Mouse (Mus musculus): ENCODE results near the gene Gsta4. TPM values are rescaled to one million over a fixed set of nuclear protein-coding genes. Genes with fewer than 3 reads are reported as not detected.
"Not testable (repeated sequence)": the region's sequence is repeated elsewhere in the genome, so short reads cannot be mapped to it uniquely, and the experiment has no call there.

Gene Gsta4
- 102 TPM for polyA plus RNA-seq (2012; fragmentation: generic; extraction: Trizol)
- long read RNA-seq, experiment 1, transcript Gsta4-201 (7 exons, 977 nt) = major isoform, 57 of 197 reads
- long read RNA-seq, experiment 1, partial matches to known transcripts = 137 of 197 reads
- long read RNA-seq, experiment 1, other reads (novel, unspliced or antisense) = 3 of 197 reads
- long read RNA-seq, experiment 2, transcript Gsta4-201 (7 exons, 977 nt) = major isoform, 12 of 60 reads
- long read RNA-seq, experiment 2, partial matches to known transcripts = 47 of 60 reads
- long read RNA-seq, experiment 2, other reads (novel, unspliced or antisense) = 1 of 60 reads

- H3K79me2 ChIP-seq (ENCODE audit: control insufficient read depth, insufficient read depth); H3K79me3 ChIP-seq (ENCODE audit: low read depth); H3K27me3 ChIP-seq (ENCODE audit: control insufficient read depth, insufficient read depth, insufficient read length); H3K4me3 ChIP-seq (ENCODE audit: insufficient read depth, poor library complexity, severe bottlenecking); H3K36me3 ChIP-seq (ENCODE audit: control insufficient read depth, insufficient read depth); H3ac ChIP-seq (ENCODE audit: control insufficient read depth, insufficient read length, low read depth): not testable (repeated sequence)
These were observed at the start of gene Gsta4 for GRCm38 (mm10) chr9:78182474-78182873. Gsta4 (plus strand) TSS chr9:78182774.

- no peak overlapping the region for H3ac ChIP-seq (ENCODE audit: control insufficient read depth, insufficient read length, low read depth)
- no peaks in the 10 kb centered on the region for H3K79me2 ChIP-seq (ENCODE audit: control insufficient read depth, insufficient read depth)
- no peak overlapping the region for H3K4me3 ChIP-seq (ENCODE audit: insufficient read depth, poor library complexity, severe bottlenecking)
- no peaks in the 10 kb centered on the region for H3K79me3 ChIP-seq (ENCODE audit: low read depth)
- no peaks in the 10 kb centered on the region for H3K27me3 ChIP-seq (ENCODE audit: control insufficient read depth, insufficient read depth, insufficient read length)
- H3K36me3 ChIP-seq (ENCODE audit: control insufficient read depth, insufficient read depth) = no peaks in the 10 kb centered on the region
- TF ChIP-seq MYOD1 (IDR thresholded peaks at IDR 0.05; ENCODE audit: control insufficient read depth, insufficient read length, low read depth) (no peak), CTCF (IDR thresholded peaks at IDR 0.05; ENCODE audit: control insufficient read depth, insufficient read depth, insufficient read length) (no peak), USF1 (IDR thresholded peaks at IDR 0.05; ENCODE audit: low read depth) (no peak)
These were observed 46.9 kb upstream of the Gsta4 start for GRCm38 (mm10) chr9:78135658-78136057.

GRCm38 (mm10) chr9:78138044-78138676, 44.4 kb upstream of the Gsta4 start:
- Histone ChIP-seq H3K4me3 (ENCODE audit: insufficient read depth, poor library complexity, severe bottlenecking) (no peak overlapping the region), H3K36me3 (ENCODE audit: control insufficient read depth, insufficient read depth) (peaks cover 7% of the 10 kb centered on the region), H3ac (ENCODE audit: control insufficient read depth, insufficient read length, low read depth) (no peak overlapping the region), H3K79me2 (ENCODE audit: control insufficient read depth, insufficient read depth) (no peaks in the 10 kb centered on the region), H3K79me3 (ENCODE audit: low read depth) (no peaks in the 10 kb centered on the region), H3K27me3 (ENCODE audit: control insufficient read depth, insufficient read depth, insufficient read length) (no peaks in the 10 kb centered on the region)
- no peak for TF ChIP-seq MYOD1 (IDR thresholded peaks at IDR 0.05; ENCODE audit: control insufficient read depth, insufficient read length, low read depth)
- TF ChIP-seq USF1 (IDR thresholded peaks at IDR 0.05; ENCODE audit: low read depth) = no peak
- TF ChIP-seq CTCF (IDR thresholded peaks at IDR 0.05; ENCODE audit: control insufficient read depth, insufficient read depth, insufficient read length) = no peak
- TF ChIP-seq FOSL1 (IDR thresholded peaks at IDR 0.05; ENCODE audit: insufficient read depth, low read length, poor library complexity, severe bottlenecking) = no peak
- no peak for TF ChIP-seq MAX (IDR thresholded peaks at IDR 0.05)
- TF ChIP-seq CEBPB (IDR thresholded peaks at IDR 0.05; ENCODE audit: low read depth) = no peak
- no peak for TF ChIP-seq MYOG (IDR thresholded peaks at IDR 0.05; ENCODE audit: control insufficient read depth, extremely low read depth, insufficient read length)

GRCm38 (mm10) chr9:78139463-78139862, 43.1 kb upstream of the Gsta4 start:
- Histone ChIP-seq H3K36me3 (ENCODE audit: control insufficient read depth, insufficient read depth) (peaks cover 7% of the 10 kb centered on the region), H3ac (ENCODE audit: control insufficient read depth, insufficient read length, low read depth) (no peak overlapping the region)

GRCm38 (mm10) chr9:78146099-78146498, 36.5 kb upstream of the Gsta4 start:
- Histone ChIP-seq H3K79me2 (ENCODE audit: control insufficient read depth, insufficient read depth) (no peaks in the 10 kb centered on the region), H3K36me3 (ENCODE audit: control insufficient read depth, insufficient read depth) (peaks cover 5% of the 10 kb centered on the region), H3K79me3 (ENCODE audit: low read depth) (no peaks in the 10 kb centered on the region), H3K4me3 (ENCODE audit: insufficient read depth, poor library complexity, severe bottlenecking) (no peak overlapping the region), H3K27me3 (ENCODE audit: control insufficient read depth, insufficient read depth, insufficient read length) (no peaks in the 10 kb centered on the region), H3ac (ENCODE audit: control insufficient read depth, insufficient read length, low read depth) (no peak overlapping the region)
- TF ChIP-seq FOSL1 (IDR thresholded peaks at IDR 0.05; ENCODE audit: insufficient read depth, low read length, poor library complexity, severe bottlenecking) (no peak), MYOD1 (IDR thresholded peaks at IDR 0.05; ENCODE audit: control insufficient read depth, insufficient read length, low read depth) (no peak), MYOG (IDR thresholded peaks at IDR 0.05; ENCODE audit: control insufficient read depth, extremely low read depth, insufficient read length) (no peak), MAX (IDR thresholded peaks at IDR 0.05) (no peak), USF1 (IDR thresholded peaks at IDR 0.05; ENCODE audit: low read depth) (no peak), CTCF (IDR thresholded peaks at IDR 0.05; ENCODE audit: control insufficient read depth, insufficient read depth, insufficient read length) (no peak), CEBPB (IDR thresholded peaks at IDR 0.05; ENCODE audit: low read depth) (no peak)

More at GRCm38 (mm10) chr9:78139463-78139862, 43.1 kb upstream of the Gsta4 start:
- Histone ChIP-seq H3K79me2 (ENCODE audit: control insufficient read depth, insufficient read depth) (no peaks in the 10 kb centered on the region), H3K4me3 (ENCODE audit: insufficient read depth, poor library complexity, severe bottlenecking) (no peak overlapping the region), H3K27me3 (ENCODE audit: control insufficient read depth, insufficient read depth, insufficient read length) (no peaks in the 10 kb centered on the region), H3K79me3 (ENCODE audit: low read depth) (no peaks in the 10 kb centered on the region)
- TF ChIP-seq FOSL1 (IDR thresholded peaks at IDR 0.05; ENCODE audit: insufficient read depth, low read length, poor library complexity, severe bottlenecking) = no peak
- TF ChIP-seq MYOD1 (IDR thresholded peaks at IDR 0.05; ENCODE audit: control insufficient read depth, insufficient read length, low read depth) = no peak

GRCm38 (mm10) chr9:78146627-78147026, 35.9 kb upstream of the Gsta4 start:
- Histone ChIP-seq H3K36me3 (ENCODE audit: control insufficient read depth, insufficient read depth) (peaks cover under 1% of the 10 kb centered on the region), H3ac (ENCODE audit: control insufficient read depth, insufficient read length, low read depth) (no peak overlapping the region), H3K79me2 (ENCODE audit: control insufficient read depth, insufficient read depth) (no peaks in the 10 kb centered on the region), H3K4me3 (ENCODE audit: insufficient read depth, poor library complexity, severe bottlenecking) (no peak overlapping the region), H3K27me3 (ENCODE audit: control insufficient read depth, insufficient read depth, insufficient read length) (no peaks in the 10 kb centered on the region), H3K79me3 (ENCODE audit: low read depth) (no peaks in the 10 kb centered on the region)
- TF ChIP-seq MYOD1 (IDR thresholded peaks at IDR 0.05; ENCODE audit: control insufficient read depth, insufficient read length, low read depth) = no peak
- no peak for TF ChIP-seq USF1 (IDR thresholded peaks at IDR 0.05; ENCODE audit: low read depth)
- TF ChIP-seq MYOG (IDR thresholded peaks at IDR 0.05; ENCODE audit: control insufficient read depth, extremely low read depth, insufficient read length) = no peak
- TF ChIP-seq MAX (IDR thresholded peaks at IDR 0.05) = no peak
- TF ChIP-seq FOSL1 (IDR thresholded peaks at IDR 0.05; ENCODE audit: insufficient read depth, low read length, poor library complexity, severe bottlenecking) = no peak
- no peak for TF ChIP-seq CEBPB (IDR thresholded peaks at IDR 0.05; ENCODE audit: low read depth)
- TF ChIP-seq CTCF (IDR thresholded peaks at IDR 0.05; ENCODE audit: control insufficient read depth, insufficient read depth, insufficient read length) = no peak
